Mouse (Mus musculus) cerebellum, adult 2 months (tissue): ENCODE results near the gene Abca4. TPM values are rescaled to one million over a fixed set of nuclear protein-coding genes. Genes with fewer than 3 reads are reported as not detected.
"Not testable (repeated sequence)": the region's sequence is repeated elsewhere in the genome, so short reads cannot be mapped to it uniquely, and the experiment has no call there.

Source experiments
- DNase-seq, 2 experiments: peaks; one replicate each; pipeline ENCODE4 v3.0.0; 2021
- H3K27ac ChIP-seq: fragments of 200-500 bp; 2 replicates; pipeline ENCODE4 v1.5.1; 2012; ENCODE audit warnings: low read length, control low read depth, inconsistent platforms; ENCODE audit not compliant: insufficient read depth
- H3K27me3 ChIP-seq: fragments of 200-500 bp; 2 replicates; pipeline ENCODE4 v1.6.1; 2012; ENCODE audit warnings: inconsistent platforms, mild to moderate bottlenecking, low read length, moderate library complexity; ENCODE audit not compliant: control insufficient read depth, insufficient read depth
- H3K4me1 ChIP-seq: fragments of 200-500 bp; 2 replicates; pipeline ENCODE4 v1.6.1; 2011; ENCODE audit warnings: low read length; ENCODE audit not compliant: control insufficient read depth, insufficient read depth
- H3K4me3 ChIP-seq: fragments of 200-500 bp; replicated peaks from 2 replicates; pipeline ENCODE3; 2011; ENCODE audit warnings: mild to moderate bottlenecking, low read depth, low read length, control low read depth; ENCODE audit not compliant: insufficient read depth
- CTCF ChIP-seq: fragments of 200-500 bp; IDR thresholded peaks from 2 replicates; pipeline ENCODE4 v1.5.1; 2011; ENCODE audit warnings: low read depth, mild to moderate bottlenecking, control low read depth, low read length, moderate library complexity, borderline replicate concordance; ENCODE audit not compliant: insufficient read depth
- POLR2A ChIP-seq: fragments of 200-500 bp; IDR thresholded peaks from 2 replicates; pipeline ENCODE4 v1.6.1; 2011; ENCODE audit warnings: low read length, control low read depth, borderline replicate concordance; ENCODE audit not compliant: insufficient read depth
- whole genome bisulfite sequencing: fragments of 180-500 bp; shearing (Covaris S2); methylation state at CpG from one replicate; pipeline ENCODE4 v1.1.7; 2018; 5-methylcytosine and 5-hydroxymethylcytosine counted together
- polyA plus RNA-seq: library from polyadenylated mRNA; depleted of rRNA; stranded (reverse); fragments of >200 nt; gene quantifications from 2 replicates; pipeline ENCODE4 v1.2.3, GENCODE M21; 2012

Abca4 gene
- polyA plus RNA-seq, 1 experiment, result 2.3 TPM

DNA sequence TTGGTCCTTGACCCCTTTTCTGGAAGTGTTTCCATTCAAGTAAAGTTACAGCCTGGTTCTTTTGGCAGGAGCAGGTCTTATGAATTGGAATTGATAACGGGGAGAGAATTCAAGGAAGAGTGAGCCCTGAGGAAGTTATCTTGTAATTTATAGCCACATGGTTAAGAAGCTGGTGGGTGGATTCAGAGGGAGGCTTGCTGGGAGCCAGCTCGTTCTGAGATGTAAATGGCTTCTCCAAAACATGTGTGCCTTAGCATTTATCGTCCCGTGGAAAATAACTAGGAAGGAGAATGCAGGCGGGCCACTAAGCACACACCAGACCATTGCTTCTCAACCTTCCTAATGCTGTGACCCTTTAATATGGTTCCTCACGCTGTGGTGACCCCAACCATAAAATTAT is 34.9 kb downstream of the Abca4 start:
- no peak for TF ChIP-seq CTCF
- TF ChIP-seq POLR2A, result no peak
- no peaks in the 10 kb centered on the region for H3K27me3 ChIP-seq
- H3K4me1 ChIP-seq, result peaks cover 5% of the 10 kb centered on the region; the same call in 1 of the 2 replicates
- 85% methylated on average over 6 of the region's 6 CpGs for WGBS
- no peak overlapping the region for H3K4me3 ChIP-seq
- no peak overlapping the region for H3K27ac ChIP-seq
- no peak for DNase-seq

DNA sequence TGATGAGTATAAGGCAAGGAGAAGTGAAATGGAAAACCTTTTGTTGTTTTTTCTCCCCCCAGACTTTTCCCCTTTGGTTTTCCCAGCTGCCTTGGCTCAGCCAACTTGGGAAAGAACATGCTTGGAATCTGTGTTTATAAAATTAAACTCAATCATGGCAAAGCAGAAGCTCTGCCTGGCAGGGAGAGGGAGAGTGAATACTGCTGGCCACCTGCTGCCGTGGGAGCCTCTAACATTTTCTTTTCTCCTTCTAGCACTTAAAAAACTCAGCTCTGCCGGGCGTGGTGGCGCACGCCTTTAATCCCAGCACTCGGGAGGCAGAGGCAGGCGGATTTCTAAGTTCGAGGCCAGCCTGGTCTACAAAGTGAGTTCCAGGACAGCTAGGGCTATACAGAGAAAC is 37.4 kb downstream of the Abca4 start:
- DNase-seq, H3K4me1 ChIP-seq, H3K4me3 ChIP-seq, H3K27ac ChIP-seq, H3K27me3 ChIP-seq: not testable (repeated sequence)
- WGBS, result 80% methylated on average over 8 of the region's 8 CpGs

- H3K4me3 ChIP-seq, result no peak overlapping the region
- DNase-seq, result no peak
- H3K4me1 ChIP-seq, result no peaks in the 10 kb centered on the region
- H3K27ac ChIP-seq, result no peak overlapping the region
- 82% methylated on average over 7 of the region's 7 CpGs for WGBS
- TF ChIP-seq POLR2A (no peak), CTCF (no peak)
- H3K27me3 ChIP-seq, result no peaks in the 10 kb centered on the region
Observed at GRCm38 (mm10) chr3:122082338-122082737, 38.1 kb downstream of the Abca4 start.

GRCm38 (mm10) chr3:122085157-122085989 is 41.1 kb downstream of the Abca4 start:
- H3K4me1 ChIP-seq, result no peaks in the 10 kb centered on the region
- no peaks in the 10 kb centered on the region for H3K27me3 ChIP-seq
- H3K4me3 ChIP-seq, result no peak overlapping the region
- DNase-seq, result peak; percentile 28 to 48
- no peak for TF ChIP-seq CTCF
- no peak for TF ChIP-seq POLR2A
- H3K27ac ChIP-seq, result no peak overlapping the region
- 27% methylated on average over 18 of the region's 18 CpGs for WGBS

GRCm38 (mm10) chr3:122088054-122088681 is 43.9 kb downstream of the Abca4 start:
- TF ChIP-seq POLR2A (no peak), CTCF (no peak)
- H3K4me1 ChIP-seq, result no peaks in the 10 kb centered on the region
- no peak for DNase-seq
- no peak overlapping the region for H3K4me3 ChIP-seq
- H3K27me3 ChIP-seq, result no peaks in the 10 kb centered on the region
- WGBS, result 81% methylated on average over 11 of the region's 11 CpGs
- no peak overlapping the region for H3K27ac ChIP-seq

DNA sequence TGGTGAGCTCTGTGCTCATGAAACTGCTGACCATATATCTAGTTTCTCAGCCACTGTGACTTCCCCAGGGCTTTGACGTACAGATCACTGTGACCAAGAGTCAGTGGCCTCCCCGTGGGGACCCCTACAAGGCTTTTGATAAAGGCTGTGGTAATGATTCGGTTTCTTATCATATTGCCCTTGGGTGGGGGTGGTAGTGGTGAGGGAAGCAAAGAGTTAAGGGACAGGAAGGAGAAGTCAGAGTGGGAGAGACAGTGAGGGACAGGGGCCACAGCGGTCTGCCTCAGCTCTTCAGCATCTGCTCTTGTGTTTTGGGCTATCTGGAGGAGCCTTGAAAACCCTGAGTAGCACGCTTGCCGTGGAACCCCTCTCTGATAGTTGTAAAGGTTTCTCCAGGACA is 46.1 kb downstream of the Abca4 start:
- no peak for TF ChIP-seq CTCF
- TF ChIP-seq POLR2A, result no peak
- H3K27me3 ChIP-seq, result no peaks in the 10 kb centered on the region
- no peak overlapping the region for H3K27ac ChIP-seq
- DNase-seq, result no peak
- no peaks in the 10 kb centered on the region for H3K4me1 ChIP-seq
- H3K4me3 ChIP-seq, result no peak overlapping the region
- WGBS, result 83% methylated on average over 6 of the region's 6 CpGs

DNA sequence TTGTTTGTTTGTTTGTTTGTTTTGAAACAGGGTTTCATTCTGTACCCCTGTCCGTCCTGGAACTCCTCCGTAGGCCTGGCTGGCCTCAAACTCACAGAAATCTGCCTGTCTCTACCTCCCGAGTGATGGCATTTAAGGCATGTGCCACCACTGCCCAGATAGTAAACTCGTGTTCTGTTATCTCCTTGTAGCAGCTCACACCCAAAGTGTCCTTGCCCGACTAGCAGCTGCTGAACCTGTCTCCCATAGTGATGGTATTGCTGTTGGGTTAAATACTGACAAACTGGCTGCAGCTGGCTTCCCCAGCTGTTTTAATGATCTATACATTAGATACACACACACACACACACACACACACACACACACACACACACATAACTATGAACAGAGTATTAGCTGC is 55.5 kb downstream of the Abca4 start:
- no peaks in the 10 kb centered on the region for H3K27me3 ChIP-seq
- 93% methylated on average over 5 of the region's 5 CpGs for WGBS
- no peak overlapping the region for H3K27ac ChIP-seq
- H3K4me3 ChIP-seq, result no peak overlapping the region
- no peak for TF ChIP-seq CTCF
- no peak for TF ChIP-seq POLR2A
- peaks cover 10% of the 10 kb centered on the region; the same call in 1 of the 2 replicates for H3K4me1 ChIP-seq
- DNase-seq, result no peak

- DNase-seq, result no peak
- peaks cover 2% of the 10 kb centered on the region; the same call in 1 of the 2 replicates for H3K4me1 ChIP-seq
- no peaks in the 10 kb centered on the region for H3K27me3 ChIP-seq
- H3K27ac ChIP-seq, result no peak overlapping the region
- no peak overlapping the region for H3K4me3 ChIP-seq
- no peak for TF ChIP-seq POLR2A
- no peak for TF ChIP-seq CTCF
- WGBS, result 64% methylated on average over 7 of the region's 7 CpGs
Observed at GRCm38 (mm10) chr3:122102091-122102490, 57.8 kb downstream of the Abca4 start.
